Mouse (Mus musculus): ENCODE results near the gene Yif1a. TPM values are rescaled to one million over a fixed set of nuclear protein-coding genes. Genes with fewer than 3 reads are reported as not detected.

Gene Yif1a
- polyA plus RNA-seq, 1 experiment = 62.8 TPM

GRCm38 (mm10) chr19:5108271-5108575 lies 19.9 kb downstream of the Yif1a start:
- TF ChIP-seq POLR2A (IDR thresholded peaks at IDR 0.05; ENCODE audit: borderline replicate concordance, extremely low read depth, insufficient read depth, insufficient read length, poor library complexity, severe bottlenecking) (no peak), CTCF (IDR thresholded peaks at IDR 0.05; ENCODE audit: borderline replicate concordance, extremely low read depth, insufficient read depth, insufficient read length) (peak; percentile 46; the same call in 1 of the 2 replicates)
- no peak for DNase-seq (ENCODE audit: low read depth)

- TF ChIP-seq POLR2A (IDR thresholded peaks at IDR 0.05; ENCODE audit: borderline replicate concordance, extremely low read depth, insufficient read depth, insufficient read length, poor library complexity, severe bottlenecking) (no peak), CTCF (IDR thresholded peaks at IDR 0.05; ENCODE audit: borderline replicate concordance, extremely low read depth, insufficient read depth, insufficient read length) (no peak)
- DNase-seq (ENCODE audit: low read depth) = no peak
These were observed 20.4 kb downstream of the Yif1a start for GRCm38 (mm10) chr19:5108702-5109101.

DNA sequence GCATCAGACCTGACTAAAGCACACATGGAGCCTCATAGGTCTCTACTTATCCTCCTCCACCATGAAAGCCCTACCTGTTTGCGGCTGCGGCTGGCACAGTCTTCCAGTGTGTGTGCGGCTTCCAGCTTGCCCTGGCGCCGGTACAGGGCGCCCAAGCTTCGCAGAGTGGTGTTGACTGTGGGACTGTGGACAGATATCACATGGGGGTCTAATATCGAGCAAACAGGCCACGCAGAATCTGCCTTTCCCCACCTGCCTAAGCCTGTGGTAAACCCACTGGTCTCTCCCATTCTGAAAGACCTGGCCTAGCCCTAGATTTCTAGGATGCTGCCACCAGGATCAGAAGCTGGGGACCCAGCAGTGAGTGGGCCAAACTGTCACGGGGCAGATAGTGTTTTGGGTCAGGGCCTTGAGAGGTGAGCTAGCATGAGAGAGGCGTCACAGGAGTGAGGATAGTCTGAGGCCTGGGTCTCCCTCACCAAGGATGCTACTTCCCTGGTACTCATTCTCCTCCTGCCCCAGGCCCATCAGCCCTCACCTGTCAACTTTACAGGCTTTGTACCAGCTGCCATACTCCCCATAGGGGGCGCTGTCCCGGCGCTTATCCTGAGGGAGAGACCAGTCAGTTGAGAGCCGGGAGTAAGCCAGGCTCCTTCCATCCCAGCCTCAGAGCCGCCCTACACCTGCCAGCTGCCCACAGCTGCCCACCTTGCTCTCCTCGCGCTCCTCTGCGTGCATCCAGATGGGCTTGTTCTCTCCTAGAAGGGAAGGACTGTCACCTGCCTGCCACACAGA lies 21.5 kb downstream of the Yif1a start:
- DNase-seq (ENCODE audit: low read depth) = no peak
- TF ChIP-seq CTCF (IDR thresholded peaks at IDR 0.05; ENCODE audit: borderline replicate concordance, extremely low read depth, insufficient read depth, insufficient read length) = peak; percentile 39; the same call in 1 of the 2 replicates
- no peak for TF ChIP-seq POLR2A (IDR thresholded peaks at IDR 0.05; ENCODE audit: borderline replicate concordance, extremely low read depth, insufficient read depth, insufficient read length, poor library complexity, severe bottlenecking)

DNA sequence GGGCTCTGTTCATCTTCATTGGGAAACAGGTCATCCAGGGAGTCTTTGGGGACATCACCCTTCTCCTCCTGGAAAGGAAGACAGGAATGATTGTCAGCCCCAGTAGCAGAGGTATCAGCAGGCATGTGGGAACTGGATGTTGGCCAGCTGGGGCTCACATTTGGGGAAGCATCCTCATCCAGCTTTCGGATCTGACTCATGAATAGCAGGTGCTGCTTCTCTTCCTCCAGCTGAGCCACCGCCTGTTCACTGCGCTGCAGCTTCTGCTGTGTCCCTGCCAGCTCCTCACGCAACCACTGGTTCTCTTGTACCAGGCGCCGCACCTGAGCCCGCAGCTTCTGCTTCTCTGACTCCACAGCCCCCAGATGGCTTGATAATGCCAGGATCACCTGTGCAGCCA lies 25.4 kb downstream of the Yif1a start:
- DNase-seq (ENCODE audit: low read depth) = no peak
- TF ChIP-seq POLR2A (IDR thresholded peaks at IDR 0.05; ENCODE audit: borderline replicate concordance, extremely low read depth, insufficient read depth, insufficient read length, poor library complexity, severe bottlenecking) (no peak), CTCF (IDR thresholded peaks at IDR 0.05; ENCODE audit: borderline replicate concordance, extremely low read depth, insufficient read depth, insufficient read length) (no peak)

- DNase-seq (ENCODE audit: low read depth) = peak; percentile 96
- TF ChIP-seq POLR2A (IDR thresholded peaks at IDR 0.05; ENCODE audit: borderline replicate concordance, extremely low read depth, insufficient read depth, insufficient read length, poor library complexity, severe bottlenecking) (no peak), CTCF (IDR thresholded peaks at IDR 0.05; ENCODE audit: borderline replicate concordance, extremely low read depth, insufficient read depth, insufficient read length) (peak; percentile 91)
These were observed 29.4 kb downstream of the Yif1a start for GRCm38 (mm10) chr19:5117494-5118383.

DNA sequence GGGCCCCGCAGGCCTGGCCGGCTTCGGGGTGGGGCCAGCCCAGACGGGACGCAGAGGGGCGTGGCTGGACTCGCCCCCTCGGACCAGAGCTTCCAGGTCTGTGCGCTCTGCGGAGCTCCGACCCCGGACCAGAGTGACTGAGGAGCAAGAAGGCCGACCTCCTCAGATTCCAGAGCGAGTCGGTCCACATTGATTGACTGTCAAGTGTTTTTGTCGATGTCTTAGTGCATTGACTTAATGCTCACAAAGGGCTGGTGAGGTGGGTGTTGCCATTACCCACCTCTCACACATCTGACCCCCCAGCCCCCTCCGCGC lies 30.0 kb downstream of the Yif1a start, which contains the start of gene Klc2:
Klc2 (minus strand) TSS at position 177 of the 315 bp plus-strand sequence.
- TF ChIP-seq POLR2A (IDR thresholded peaks at IDR 0.05; ENCODE audit: borderline replicate concordance, extremely low read depth, insufficient read depth, insufficient read length, poor library complexity, severe bottlenecking) = 0 out of 2 replicates have a peak, but pooled peaks have one; percentile 35
- TF ChIP-seq CTCF (IDR thresholded peaks at IDR 0.05; ENCODE audit: borderline replicate concordance, extremely low read depth, insufficient read depth, insufficient read length) = no peak
- DNase-seq (ENCODE audit: low read depth) = no peak

GRCm38 (mm10) chr19:5122492-5122891 lies 34.2 kb downstream of the Yif1a start:
- TF ChIP-seq POLR2A (IDR thresholded peaks at IDR 0.05; ENCODE audit: borderline replicate concordance, extremely low read depth, insufficient read depth, insufficient read length, poor library complexity, severe bottlenecking) = no peak
- no peak for DNase-seq (ENCODE audit: low read depth)

- DNase-seq (ENCODE audit: low read depth) = no peak
- no peak for TF ChIP-seq CTCF (IDR thresholded peaks at IDR 0.05; ENCODE audit: borderline replicate concordance, extremely low read depth, insufficient read depth, insufficient read length)
- TF ChIP-seq POLR2A (IDR thresholded peaks at IDR 0.05; ENCODE audit: borderline replicate concordance, extremely low read depth, insufficient read depth, insufficient read length, poor library complexity, severe bottlenecking) = no peak
These were observed 34.9 kb downstream of the Yif1a start for GRCm38 (mm10) chr19:5123241-5123640.

- no peak for DNase-seq (ENCODE audit: low read depth)
- TF ChIP-seq POLR2A (IDR thresholded peaks at IDR 0.05; ENCODE audit: borderline replicate concordance, extremely low read depth, insufficient read depth, insufficient read length, poor library complexity, severe bottlenecking) = no peak
- TF ChIP-seq CTCF (IDR thresholded peaks at IDR 0.05; ENCODE audit: borderline replicate concordance, extremely low read depth, insufficient read depth, insufficient read length) = no peak
These were observed 35.8 kb downstream of the Yif1a start for GRCm38 (mm10) chr19:5124055-5124614.

DNA sequence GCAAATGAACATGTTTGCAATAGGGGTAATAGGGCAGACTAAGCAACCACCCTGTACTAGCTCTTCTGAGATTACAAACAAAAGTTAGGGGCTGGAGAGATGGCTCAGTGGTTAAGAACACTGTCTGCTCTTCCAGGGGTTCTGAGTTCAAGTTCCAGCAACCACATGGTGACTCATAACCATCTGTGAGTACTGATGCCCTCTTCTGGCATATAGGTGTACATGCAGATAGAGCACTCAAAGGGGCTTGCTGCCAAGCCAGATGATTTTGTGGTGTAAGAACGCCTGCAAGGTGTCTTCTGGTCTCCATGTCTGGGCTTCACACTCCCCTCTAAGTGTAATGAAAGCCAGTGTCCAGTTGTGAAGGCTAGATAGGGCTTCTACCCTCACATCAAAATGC lies 41.4 kb downstream of the Yif1a start:
- DNase-seq (ENCODE audit: low read depth) = no peak
- TF ChIP-seq POLR2A (IDR thresholded peaks at IDR 0.05; ENCODE audit: borderline replicate concordance, extremely low read depth, insufficient read depth, insufficient read length, poor library complexity, severe bottlenecking) (no peak), CTCF (IDR thresholded peaks at IDR 0.05; ENCODE audit: borderline replicate concordance, extremely low read depth, insufficient read depth, insufficient read length) (peak; percentile 25; the same call in 1 of the 2 replicates)

DNA sequence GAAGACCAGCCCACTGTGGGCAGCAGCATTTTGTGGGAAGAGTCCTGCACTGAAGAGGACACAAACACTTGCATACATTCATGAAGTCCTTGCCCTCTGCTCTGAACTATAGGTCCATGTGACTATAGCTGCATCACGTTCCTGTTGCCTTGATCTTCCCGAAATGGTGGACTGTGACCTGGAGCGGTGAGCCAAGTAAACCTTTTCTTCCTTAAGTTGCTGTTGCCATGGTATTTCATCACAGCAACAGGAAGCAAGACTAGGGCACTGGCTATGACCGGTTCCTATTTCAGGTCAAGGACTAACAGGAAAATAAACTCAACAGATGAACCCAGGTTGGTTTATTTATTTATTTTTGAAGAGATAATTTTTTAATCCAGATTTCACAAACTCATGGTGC lies 42.9 kb downstream of the Yif1a start:
- DNase-seq (ENCODE audit: low read depth) = no peak
- TF ChIP-seq POLR2A (IDR thresholded peaks at IDR 0.05; ENCODE audit: borderline replicate concordance, extremely low read depth, insufficient read depth, insufficient read length, poor library complexity, severe bottlenecking) = no peak
- no peak for TF ChIP-seq CTCF (IDR thresholded peaks at IDR 0.05; ENCODE audit: borderline replicate concordance, extremely low read depth, insufficient read depth, insufficient read length)
